Mouse (Mus musculus) embryonic facial prominence, embryonic 15.5 days (tissue): ENCODE measurements around the gene Sec61a2. TPM values are rescaled to one million over a fixed set of nuclear protein-coding genes. Genes with fewer than 3 reads are reported as not detected.

Experiments used
- ATAC-seq: fragments of 200-750 bp; cut with Nextera tagmentation; 2 replicates; pipeline ENCODE4 v1.8.0; 2017; ENCODE audit warnings: low read depth, moderate TSS enrichment; ENCODE audit not compliant: insufficient number of reproducible peaks, low FRiP score, low TSS enrichment
- H3K27ac ChIP-seq: fragments of 300-500 bp; sonication (generic); replicated peaks from 2 replicates; pipeline ENCODE4 v1.5.1; 2015; ENCODE audit warnings: mild to moderate bottlenecking, inconsistent platforms
- H3K27me3 ChIP-seq: fragments of 300-500 bp; sonication (generic); 2 replicates; pipeline ENCODE4 v1.6.1; 2015; ENCODE audit warnings: inconsistent platforms
- H3K36me3 ChIP-seq: fragments of 300-500 bp; sonication (generic); 2 replicates; pipeline ENCODE4 v1.6.1; 2015; ENCODE audit warnings: mild to moderate bottlenecking, inconsistent platforms
- H3K4me1 ChIP-seq: fragments of 300-500 bp; sonication (generic); 2 replicates; pipeline ENCODE4 v1.6.1; 2015; ENCODE audit warnings: inconsistent platforms
- H3K4me2 ChIP-seq: fragments of 300-500 bp; sonication (generic); replicated peaks from 2 replicates; pipeline ENCODE4 v1.6.1; 2015; ENCODE audit warnings: mild to moderate bottlenecking, inconsistent platforms
- H3K4me3 ChIP-seq: fragments of 300-500 bp; sonication (generic); replicated peaks from 2 replicates; pipeline ENCODE4 v1.5.1; 2015; ENCODE audit warnings: mild to moderate bottlenecking, inconsistent platforms
- H3K9ac ChIP-seq: fragments of 300-500 bp; sonication (generic); 2 replicates; pipeline ENCODE4 v1.6.1; 2015; ENCODE audit warnings: inconsistent platforms
- H3K9me3 ChIP-seq: fragments of 300-500 bp; sonication (generic); replicated peaks from 2 replicates; pipeline ENCODE4 v1.6.1; 2016; ENCODE audit warnings: inconsistent platforms
- WGBS: fragments of 180-500 bp; shearing (Covaris S2); methylation state at CpG from one replicate; pipeline ENCODE4 v1.1.7; 2015; 5-methylcytosine and 5-hydroxymethylcytosine counted together
- polyA plus RNA-seq: library from polyadenylated mRNA; unstranded; fragments of >200 nt; fragmentation: Nextera tagmentation; extraction: Ambion mirVana; gene quantifications from 2 replicates; pipeline ENCODE4 v1.2.1, GENCODE M21; 2015

The Sec61a2 gene
- polyA plus RNA-seq, 1 experiment from 2014 or later, result 89.7 TPM

- H3K9ac ChIP-seq, result no peak overlapping the region
- H3K4me2 ChIP-seq, result no peak overlapping the region
- no peak overlapping the region for H3K4me3 ChIP-seq
- WGBS, result 80% methylated on average over 5 of the region's 5 CpGs
- no peaks in the 10 kb centered on the region for H3K9me3 ChIP-seq
- H3K27ac ChIP-seq, result no peak overlapping the region
- H3K27me3 ChIP-seq, result no peaks in the 10 kb centered on the region
- H3K4me1 ChIP-seq, result no peaks in the 10 kb centered on the region
- ATAC-seq, result no peak
- H3K36me3 ChIP-seq, result peaks cover 43% of the 10 kb centered on the region
These were observed 6.4 kb downstream of the Sec61a2 start for GRCm38 (mm10) chr2:5888865-5889264.

GRCm38 (mm10) chr2:5877446-5877845 lies 17.8 kb downstream of the Sec61a2 start:
- Histone ChIP-seq H3K4me3 (no peak overlapping the region), H3K4me2 (no peak overlapping the region), H3K36me3 (peaks cover 83% of the 10 kb centered on the region), H3K9me3 (no peaks in the 10 kb centered on the region), H3K4me1 (no peaks in the 10 kb centered on the region), H3K27me3 (no peaks in the 10 kb centered on the region), H3K9ac (no peak overlapping the region), H3K27ac (no peak overlapping the region)
- no peak for ATAC-seq
- 74% methylated on average over 3 of the region's 3 CpGs for WGBS

GRCm38 (mm10) chr2:5869746-5870145 lies 25.5 kb downstream of the Sec61a2 start:
- no peaks in the 10 kb centered on the region for H3K27me3 ChIP-seq
- no peak overlapping the region for H3K9ac ChIP-seq
- H3K4me2 ChIP-seq, result no peak overlapping the region
- H3K4me3 ChIP-seq, result no peak overlapping the region
- 89% methylated on average over 5 of the region's 5 CpGs for WGBS
- H3K27ac ChIP-seq, result no peak overlapping the region
- H3K36me3 ChIP-seq, result peaks cover 71% of the 10 kb centered on the region
- H3K4me1 ChIP-seq, result no peaks in the 10 kb centered on the region
- no peak for ATAC-seq
- no peaks in the 10 kb centered on the region for H3K9me3 ChIP-seq

- H3K27ac ChIP-seq, result no peak overlapping the region
- peaks cover 68% of the 10 kb centered on the region for H3K36me3 ChIP-seq
- H3K9ac ChIP-seq, result no peak overlapping the region
- WGBS, result 82% methylated on average over 2 of the region's 2 CpGs
- no peak for ATAC-seq
- no peaks in the 10 kb centered on the region for H3K4me1 ChIP-seq
- H3K9me3 ChIP-seq, result no peaks in the 10 kb centered on the region
- H3K27me3 ChIP-seq, result no peaks in the 10 kb centered on the region
- no peak overlapping the region for H3K4me2 ChIP-seq
- no peak overlapping the region for H3K4me3 ChIP-seq
These were observed 27.6 kb downstream of the Sec61a2 start for GRCm38 (mm10) chr2:5867681-5868080.

GRCm38 (mm10) chr2:5862834-5863233 lies 32.4 kb downstream of the Sec61a2 start, which contains the start of gene Gm13199:
Gene Gm13199, minus strand, starts transcription at chr2:5862934.
- H3K36me3 ChIP-seq, result peaks cover 50% of the 10 kb centered on the region
- WGBS, result 96% methylated on average over 3 of the region's 3 CpGs
- no peaks in the 10 kb centered on the region for H3K4me1 ChIP-seq
- ATAC-seq, result no peak
- H3K27ac ChIP-seq, result no peak within 1 kb of the TSS
- H3K27me3 ChIP-seq, result no peaks in the 10 kb centered on the region
- no peak within 1 kb of the TSS for H3K4me3 ChIP-seq
- no peaks in the 10 kb centered on the region for H3K9me3 ChIP-seq
- H3K9ac ChIP-seq, result no peak within 1 kb of the TSS
- H3K4me2 ChIP-seq, result no peak within 1 kb of the TSS

GRCm38 (mm10) chr2:5851866-5852265 lies 43.4 kb downstream of the Sec61a2 start:
- whole genome bisulfite sequencing, result 75% methylated on average over 5 of the region's 5 CpGs
- Histone ChIP-seq H3K9me3 (no peaks in the 10 kb centered on the region), H3K4me3 (no peak overlapping the region), H3K36me3 (peaks cover 11% of the 10 kb centered on the region), H3K4me2 (no peak overlapping the region), H3K27ac (0 out of 2 replicates have a peak overlapping the region, but pooled peaks have one; percentile 0), H3K27me3 (no peaks in the 10 kb centered on the region), H3K4me1 (0 out of 2 replicates have a peak, but pooled peaks cover under 1% of the 10 kb centered on the region), H3K9ac (no peak overlapping the region)
- ATAC-seq, result no peak

- no peak for ATAC-seq
- WGBS, result 88% methylated on average over 9 of the region's 9 CpGs
These were observed 44.1 kb downstream of the Sec61a2 start for GRCm38 (mm10) chr2:5851116-5851515.

GRCm38 (mm10) chr2:5845826-5846225 lies 49.4 kb downstream of the Sec61a2 start:
- peaks cover 13% of the 10 kb centered on the region for H3K36me3 ChIP-seq
- no peaks in the 10 kb centered on the region for H3K27me3 ChIP-seq
- peaks cover 14% of the 10 kb centered on the region for H3K4me1 ChIP-seq
- peak overlapping the region; percentile 58 for H3K4me2 ChIP-seq
- H3K4me3 ChIP-seq, result peak overlapping the region; percentile 77
- WGBS, result 17% methylated on average over 4 of the region's 4 CpGs
- no peaks in the 10 kb centered on the region for H3K9me3 ChIP-seq
- no peak for ATAC-seq
- H3K9ac ChIP-seq, result peak overlapping the region; percentile 65
- H3K27ac ChIP-seq, result peak overlapping the region; percentile 95

More at GRCm38 (mm10) chr2:5851116-5851515, 44.1 kb downstream of the Sec61a2 start:
- peaks cover 8% of the 10 kb centered on the region for H3K36me3 ChIP-seq
- H3K4me1 ChIP-seq, result peaks cover 7% of the 10 kb centered on the region; the same call in 1 of the 2 replicates
- no peak overlapping the region for H3K4me3 ChIP-seq
- H3K27ac ChIP-seq, result no peak overlapping the region
- no peaks in the 10 kb centered on the region for H3K27me3 ChIP-seq
- no peak overlapping the region for H3K4me2 ChIP-seq
- no peaks in the 10 kb centered on the region for H3K9me3 ChIP-seq
- no peak overlapping the region for H3K9ac ChIP-seq

- peak within 1 kb of the TSS; percentile 95 for H3K27ac ChIP-seq
- peak within 1 kb of the TSS; percentile 65 for H3K9ac ChIP-seq
- H3K4me3 ChIP-seq, result peak within 1 kb of the TSS; percentile 77
- ATAC-seq, result peak; percentile 94
- peaks cover 14% of the 10 kb centered on the region for H3K4me1 ChIP-seq
- no peaks in the 10 kb centered on the region for H3K27me3 ChIP-seq
- under 1% methylated on average over 53 of the region's 53 CpGs for WGBS
- H3K36me3 ChIP-seq, result peaks cover 21% of the 10 kb centered on the region
- H3K4me2 ChIP-seq, result peak within 1 kb of the TSS; percentile 59
- no peaks in the 10 kb centered on the region for H3K9me3 ChIP-seq
These were observed 50.2 kb downstream of the Sec61a2 start, which contains the start of the genes Nudt5 and Cdc123 for GRCm38 (mm10) chr2:5844873-5845631. Gene Nudt5, plus strand, starts transcription at chr2:5845019. Gene Cdc123, minus strand, starts transcription at chr2:5845164.

GRCm38 (mm10) chr2:5844181-5844872 lies 50.9 kb downstream of the Sec61a2 start:
- Histone ChIP-seq H3K36me3 (peaks cover 28% of the 10 kb centered on the region), H3K27me3 (no peaks in the 10 kb centered on the region), H3K9ac (peak overlapping the region; percentile 65), H3K9me3 (no peaks in the 10 kb centered on the region), H3K4me3 (peak overlapping the region; percentile 77), H3K4me1 (peaks cover 14% of the 10 kb centered on the region), H3K4me2 (peak overlapping the region; percentile 59), H3K27ac (peak overlapping the region; percentile 95)
- peak; percentile 27; the same call in 1 of the 2 replicates for ATAC-seq
- WGBS, result 4% methylated on average over 23 of the region's 23 CpGs

- ATAC-seq, result no peak
- no peaks in the 10 kb centered on the region for H3K9me3 ChIP-seq
- 96% methylated on average over 11 of the region's 11 CpGs for WGBS
- no peak overlapping the region for H3K27ac ChIP-seq
- H3K9ac ChIP-seq, result no peak overlapping the region
- no peak overlapping the region for H3K4me3 ChIP-seq
- peaks cover 4% of the 10 kb centered on the region; the same call in 1 of the 2 replicates for H3K4me1 ChIP-seq
- H3K4me2 ChIP-seq, result no peak overlapping the region
- H3K27me3 ChIP-seq, result no peaks in the 10 kb centered on the region
- peaks cover 56% of the 10 kb centered on the region for H3K36me3 ChIP-seq
These were observed 54.4 kb downstream of the Sec61a2 start for GRCm38 (mm10) chr2:5840815-5841214.
